Mouse (Mus musculus): ENCODE measurements around the gene Gm13539. TPM values are rescaled to one million over a fixed set of nuclear protein-coding genes. Genes with fewer than 3 reads are reported as not detected.

The Gm13539 gene
- polyA plus RNA-seq, 1 experiment from 2014 or later = not detected

- ATAC-seq (ENCODE audit: low read depth) (no peak), DNase-seq (no peak)
- H3K4me2 ChIP-seq = no peak overlapping the region
- H3K9ac ChIP-seq = no peak overlapping the region
- WGBS (ENCODE audit: insufficient replicate concordance) = 48% methylated on average over 8 of the region's 8 CpGs
- no peak overlapping the region for H3K27ac ChIP-seq
- no peaks in the 10 kb centered on the region for H3K9me3 ChIP-seq (replicated peaks)
- no peaks in the 10 kb centered on the region for H3K4me1 ChIP-seq (replicated peaks)
- no peaks in the 10 kb centered on the region for H3K36me3 ChIP-seq
- no peak overlapping the region for H3K4me3 ChIP-seq (replicated peaks)
- no peaks in the 10 kb centered on the region for H3K27me3 ChIP-seq
Observed at GRCm38 (mm10) chr2:25828344-25828947, 46.4 kb downstream of the Gm13539 start.

DNA sequence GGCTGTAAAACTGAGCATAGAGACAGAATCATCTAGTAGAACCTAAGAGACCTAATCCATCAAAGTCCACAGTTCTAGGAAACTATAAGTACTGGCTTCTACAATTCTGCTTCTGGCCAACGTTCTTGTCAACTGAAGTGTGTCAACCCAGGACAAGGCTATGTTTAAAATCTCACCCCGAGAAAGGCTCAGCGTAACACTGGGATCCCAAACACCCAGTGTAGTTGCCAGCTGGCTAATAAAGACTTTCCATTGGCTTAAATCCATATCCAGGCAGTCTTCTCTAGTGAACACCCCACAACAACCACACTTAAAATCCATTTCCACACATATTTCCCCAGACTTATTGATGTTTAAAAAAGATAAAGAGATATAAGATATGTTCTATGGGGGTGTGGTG, 48.7 kb downstream of the Gm13539 start:
- WGBS (ENCODE audit: insufficient replicate concordance) = 74% methylated on average over 3 of the region's 3 CpGs
- Histone ChIP-seq H3K27ac (no peak overlapping the region), H3K27me3 (no peaks in the 10 kb centered on the region), H3K4me1 (replicated peaks) (no peaks in the 10 kb centered on the region), H3K4me2 (no peak overlapping the region), H3K4me3 (replicated peaks) (no peak overlapping the region), H3K9ac (no peak overlapping the region), H3K9me3 (replicated peaks) (no peaks in the 10 kb centered on the region), H3K36me3 (no peaks in the 10 kb centered on the region)
- no peak for ATAC-seq (ENCODE audit: low read depth)
- DNase-seq = no peak

- no peaks in the 10 kb centered on the region for H3K27me3 ChIP-seq
- H3K27ac ChIP-seq = no peak overlapping the region
- ATAC-seq (ENCODE audit: low read depth) (0 out of 2 replicates have a peak, but pooled peaks have one; percentile 39), DNase-seq (peak; percentile 40)
- no peak overlapping the region for H3K4me2 ChIP-seq
- H3K9me3 ChIP-seq (replicated peaks) = no peaks in the 10 kb centered on the region
- 25% methylated on average over 5 of the region's 5 CpGs for WGBS (ENCODE audit: insufficient replicate concordance)
- no peak overlapping the region for H3K9ac ChIP-seq
- H3K36me3 ChIP-seq = no peaks in the 10 kb centered on the region
- no peaks in the 10 kb centered on the region for H3K4me1 ChIP-seq (replicated peaks)
- no peak overlapping the region for H3K4me3 ChIP-seq (replicated peaks)
Observed at GRCm38 (mm10) chr2:25836291-25836690, 54.2 kb downstream of the Gm13539 start.

Other genes with a start within 250 kb of the Gm13539 start
- 16.6 and 18.7 TPM in 2 replicates for gene Traf2, start 235.3 kb upstream of the Gm13539 start, polyA plus RNA-seq (2015; fragmentation: Nextera tagmentation; extraction: Ambion mirVana)
- 275 and 306 TPM in 2 replicates for gene Edf1, start 224.4 kb upstream of the Gm13539 start, polyA plus RNA-seq (2015; fragmentation: Nextera tagmentation; extraction: Ambion mirVana)
- 1.6 and 2.7 TPM in 2 replicates for gene Mamdc4, start 207.4 kb upstream of the Gm13539 start, polyA plus RNA-seq (2015; fragmentation: Nextera tagmentation; extraction: Ambion mirVana)
- 50.2 and 50.3 TPM in 2 replicates for gene Phpt1, start 207.0 kb upstream of the Gm13539 start, polyA plus RNA-seq (2015; fragmentation: Nextera tagmentation; extraction: Ambion mirVana)
- 0.02 TPM in 1 of 2 replicates, not detected in the other for gene Ajm1, start 200.5 kb upstream of the Gm13539 start, polyA plus RNA-seq (2015; fragmentation: Nextera tagmentation; extraction: Ambion mirVana)
- 29.7 and 29.8 TPM in 2 replicates for gene Rabl6, start 173.7 kb upstream of the Gm13539 start, polyA plus RNA-seq (2015; fragmentation: Nextera tagmentation; extraction: Ambion mirVana)
- gene Ccdc183, start 164.6 kb upstream of the Gm13539 start, polyA plus RNA-seq (2015; fragmentation: Nextera tagmentation; extraction: Ambion mirVana) = 0.09 and 0.14 TPM in 2 replicates
- gene Tmem141, start 160.3 kb upstream of the Gm13539 start, polyA plus RNA-seq (2015; fragmentation: Nextera tagmentation; extraction: Ambion mirVana) = 7.8 and 8.3 TPM in 2 replicates
- 34.8 and 37.5 TPM in 2 replicates for gene Fcna, start 154.2 kb upstream of the Gm13539 start, polyA plus RNA-seq (2015; fragmentation: Nextera tagmentation; extraction: Ambion mirVana)
- gene Lcn8, start 129.1 kb upstream of the Gm13539 start, polyA plus RNA-seq (2015; fragmentation: Nextera tagmentation; extraction: Ambion mirVana) = not detected in 2 replicates
- not detected in 2 replicates for gene Lcn5, start 124.3 kb upstream of the Gm13539 start, polyA plus RNA-seq (2015; fragmentation: Nextera tagmentation; extraction: Ambion mirVana)
- gene Lcn6, start 105.5 kb upstream of the Gm13539 start, polyA plus RNA-seq (2015; fragmentation: Nextera tagmentation; extraction: Ambion mirVana) = not detected in 2 replicates
- not detected in 2 replicates for gene Lcn10, start 99.5 kb upstream of the Gm13539 start, polyA plus RNA-seq (2015; fragmentation: Nextera tagmentation; extraction: Ambion mirVana)
- not detected in 2 replicates for gene Obp2a, start 82.2 kb upstream of the Gm13539 start, polyA plus RNA-seq (2015; fragmentation: Nextera tagmentation; extraction: Ambion mirVana)
- gene Bmyc, start 75.5 kb upstream of the Gm13539 start, polyA plus RNA-seq (2015; fragmentation: Nextera tagmentation; extraction: Ambion mirVana) = 12.8 and 13.4 TPM in 2 replicates
- not detected in 2 replicates for gene Obp2b, start 45.2 kb upstream of the Gm13539 start, polyA plus RNA-seq (2015; fragmentation: Nextera tagmentation; extraction: Ambion mirVana)
- not detected in 2 replicates for gene Lcn3, start 16.7 kb upstream of the Gm13539 start, polyA plus RNA-seq (2015; fragmentation: Nextera tagmentation; extraction: Ambion mirVana)
- gene Lcn11, start 5.2 kb upstream of the Gm13539 start, polyA plus RNA-seq (2015; fragmentation: Nextera tagmentation; extraction: Ambion mirVana) = not detected in 2 replicates
- not detected in 2 replicates for gene Glt6d1, start 33.6 kb downstream of the Gm13539 start, polyA plus RNA-seq (2015; fragmentation: Nextera tagmentation; extraction: Ambion mirVana)
- not detected in 2 replicates for gene Lcn9, start 40.9 kb downstream of the Gm13539 start, polyA plus RNA-seq (2015; fragmentation: Nextera tagmentation; extraction: Ambion mirVana)
- gene Sohlh1, start 65.0 kb downstream of the Gm13539 start, polyA plus RNA-seq (2015; fragmentation: Nextera tagmentation; extraction: Ambion mirVana) = not detected in 2 replicates
- 0.09 TPM in 1 of 2 replicates, not detected in the other for gene Kcnt1, start 81.5 kb downstream of the Gm13539 start, polyA plus RNA-seq (2015; fragmentation: Nextera tagmentation; extraction: Ambion mirVana)
- gene Camsap1, start 201.0 kb downstream of the Gm13539 start, polyA plus RNA-seq (2015; fragmentation: Nextera tagmentation; extraction: Ambion mirVana) = 4.1 and 5.4 TPM in 2 replicates
- 488 and 502 TPM in 2 replicates for gene Ubac1, start 239.5 kb downstream of the Gm13539 start, polyA plus RNA-seq (2015; fragmentation: Nextera tagmentation; extraction: Ambion mirVana)

Measured in liver, embryonic 13.5 days (tissue).